Mouse (Mus musculus) MEL (cell line): ENCODE data around the gene Hist1h3e. TPM values are rescaled to one million over a fixed set of nuclear protein-coding genes. Genes with fewer than 3 reads are reported as not detected.
A peak's percentile ranks its signal among the peaks of the same experiment; 100 is the strongest.

Experiments
- DNase-seq: peaks from one replicate; pipeline ENCODE4 v3.0.0; 2011; ENCODE audit warnings: low read depth, low spot score
- H3K27ac ChIP-seq: 2 replicates; pipeline ENCODE4 v1.5.1; 2012; ENCODE audit warnings: low read depth, mild to moderate bottlenecking, control low read depth, low read length, moderate library complexity; ENCODE audit not compliant: control insufficient read depth
- H3K27me3 ChIP-seq, 2 experiments: fragments of 150-350 bp in 1 of 2; sonication (generic) in 1 of 2; 2 replicates each; pipeline ENCODE4 v1.6.1; 2012; ENCODE audit warnings: low read length in 2 of 2, mild to moderate bottlenecking in 2 of 2, improper control_type of control experiment in 1 of 2, moderate library complexity in 1 of 2; ENCODE audit not compliant: insufficient read depth in 2 of 2, control insufficient read depth in 1 of 2
- H3K36me3 ChIP-seq, 2 experiments: 2 replicates each; pipeline ENCODE4 v1.6.1; 2012 to 2014; ENCODE audit warnings: low read length in 2 of 2, improper control_type of control experiment in 1 of 2, inconsistent platforms in 1 of 2, mild to moderate bottlenecking in 1 of 2; ENCODE audit not compliant: insufficient read depth in 2 of 2, control insufficient read depth in 1 of 2
- H3K4me1 ChIP-seq, 2 experiments: fragments of 150-350 bp in 1 of 2; sonication (generic) in 1 of 2; 2 replicates each; pipeline ENCODE4 v1.6.1; 2012; ENCODE audit warnings: low read length in 2 of 2, improper control_type of control experiment in 1 of 2, mild to moderate bottlenecking in 1 of 2; ENCODE audit not compliant: insufficient read depth in 2 of 2, control insufficient read depth in 1 of 2
- H3K4me3 ChIP-seq, 2 experiments: fragments of 150-350 bp in 1 of 2; sonication (generic) in 1 of 2; 2 replicates each; pipeline ENCODE4 v1.5.1; 2012; ENCODE audit warnings: low read depth in 2 of 2, low read length in 2 of 2, mild to moderate bottlenecking in 2 of 2, moderate library complexity in 2 of 2, control low read depth in 1 of 2, improper control_type of control experiment in 1 of 2; ENCODE audit not compliant: control insufficient read depth in 1 of 2, insufficient read depth in 1 of 2
- H3K79me2 ChIP-seq: 2 replicates; pipeline ENCODE4 v1.6.1; 2012; ENCODE audit warnings: mild to moderate bottlenecking, low read length, moderate library complexity; ENCODE audit not compliant: control insufficient read depth, poor library complexity, insufficient read depth
- H3K9ac ChIP-seq: 2 replicates; pipeline ENCODE4 v1.6.1; 2012; ENCODE audit warnings: low read depth, mild to moderate bottlenecking, control low read depth, low read length, moderate library complexity; ENCODE audit not compliant: control insufficient read depth, poor library complexity, severe bottlenecking
- H3K9me3 ChIP-seq: fragments of 150-350 bp; sonication (generic); replicated peaks from 2 replicates; pipeline ENCODE4 v1.6.1; 2012; ENCODE audit warnings: mild to moderate bottlenecking, low read length, improper control_type of control experiment, moderate library complexity; ENCODE audit not compliant: insufficient read depth
- BHLHE40 ChIP-seq: IDR thresholded peaks from 2 replicates; pipeline ENCODE4 v1.6.1; 2012; ENCODE audit warnings: low read depth, mild to moderate bottlenecking, inconsistent platforms, low read length, improper control_type of control experiment, borderline replicate concordance
- CHD1 ChIP-seq: IDR thresholded peaks from 2 replicates; pipeline ENCODE4 v1.6.1; 2012; ENCODE audit warnings: low read depth, mild to moderate bottlenecking, inconsistent platforms, low read length, improper control_type of control experiment
- CHD2 ChIP-seq: IDR thresholded peaks from 2 replicates; pipeline ENCODE4 v1.6.1; 2011; ENCODE audit warnings: low read length, improper control_type of control experiment
- CTCF ChIP-seq, 3 experiments: IDR thresholded peaks in 2 of 3; conservative IDR thresholded peaks in 1 of 3; 2 replicates each; pipeline ENCODE4 v1.5.1; 2011 to 2012; ENCODE audit warnings: low read length in 3 of 3, low read depth in 2 of 3, mild to moderate bottlenecking in 2 of 3, improper control_type of control experiment in 1 of 3, inconsistent platforms in 1 of 3, mixed read lengths in 1 of 3, moderate library complexity in 1 of 3; ENCODE audit not compliant: control insufficient read depth in 1 of 3, insufficient read depth in 1 of 3, poor library complexity in 1 of 3, severe bottlenecking in 1 of 3
- ELF1 ChIP-seq: IDR thresholded peaks from 2 replicates; pipeline ENCODE4 v1.6.1; 2014; ENCODE audit warnings: low read depth, mild to moderate bottlenecking, inconsistent platforms, low read length, improper control_type of control experiment, moderate library complexity
- GABPA ChIP-seq: IDR thresholded peaks from 2 replicates; pipeline ENCODE4 v1.6.1; 2012; ENCODE audit warnings: low read depth, mild to moderate bottlenecking, inconsistent platforms, low read length, improper control_type of control experiment, moderate library complexity
- GATA1 ChIP-seq: IDR thresholded peaks from 2 replicates; pipeline ENCODE4 v1.6.1; 2011; ENCODE audit warnings: low read depth, low read length, improper control_type of control experiment
- HCFC1 ChIP-seq: IDR thresholded peaks from 2 replicates; pipeline ENCODE4 v1.6.1; 2012; ENCODE audit warnings: low read depth, mild to moderate bottlenecking, inconsistent platforms, low read length, improper control_type of control experiment, moderate library complexity
- JUND ChIP-seq: IDR thresholded peaks from 2 replicates; pipeline ENCODE4 v1.6.1; 2011; ENCODE audit warnings: low read depth, mild to moderate bottlenecking, improper control_type of control experiment, low read length
- MAX ChIP-seq: IDR thresholded peaks from 2 replicates; pipeline ENCODE4 v1.6.1; 2011; ENCODE audit warnings: low read length, improper control_type of control experiment
- MAZ ChIP-seq: IDR thresholded peaks from 2 replicates; pipeline ENCODE4 v1.6.1; 2012; ENCODE audit warnings: low read depth, mild to moderate bottlenecking, inconsistent platforms, low read length, improper control_type of control experiment
- MEF2A ChIP-seq: IDR thresholded peaks from 2 replicates; pipeline ENCODE4 v1.6.1; 2014; ENCODE audit warnings: low read depth, mild to moderate bottlenecking, inconsistent platforms, low read length, improper control_type of control experiment; ENCODE audit not compliant: poor library complexity, insufficient replicate concordance, severe bottlenecking; ENCODE audit errors: extremely low read depth
- MYC ChIP-seq: IDR thresholded peaks from 2 replicates; pipeline ENCODE4 v1.6.1; 2011; ENCODE audit warnings: low read depth, mild to moderate bottlenecking, low read length, improper control_type of control experiment, moderate library complexity
- NELFE ChIP-seq: IDR thresholded peaks from 2 replicates; pipeline ENCODE4 v1.6.1; 2011; ENCODE audit warnings: low read depth, low read length, improper control_type of control experiment
- NRF1 ChIP-seq: IDR thresholded peaks from 2 replicates; pipeline ENCODE4 v1.6.1; 2014; ENCODE audit warnings: low read depth, mild to moderate bottlenecking, inconsistent platforms, low read length, improper control_type of control experiment, moderate library complexity; ENCODE audit not compliant: poor library complexity, insufficient read depth, severe bottlenecking
- RAD21 ChIP-seq: IDR thresholded peaks from 2 replicates; pipeline ENCODE4 v1.6.1; 2011; ENCODE audit warnings: mild to moderate bottlenecking, low read depth, low read length, improper control_type of control experiment
- SIN3A ChIP-seq: IDR thresholded peaks from 2 replicates; pipeline ENCODE4 v1.6.1; 2012; ENCODE audit warnings: low read length, improper control_type of control experiment, inconsistent platforms
- SMC3 ChIP-seq: IDR thresholded peaks from 2 replicates; pipeline ENCODE4 v1.6.1; 2011; ENCODE audit warnings: low read depth, low read length, improper control_type of control experiment
- TAL1 ChIP-seq: IDR thresholded peaks from 2 replicates; pipeline ENCODE4 v1.6.1; 2012; ENCODE audit warnings: mild to moderate bottlenecking, inconsistent platforms, low read length, moderate library complexity, mixed read lengths
- TBP ChIP-seq: IDR thresholded peaks from 2 replicates; pipeline ENCODE4 v1.8.0; 2011; ENCODE audit warnings: low read depth, low read length, improper control_type of control experiment
- TCF12 ChIP-seq: IDR thresholded peaks from 2 replicates; pipeline ENCODE4 v1.6.1; 2014; ENCODE audit warnings: low read depth, mild to moderate bottlenecking, inconsistent platforms, low read length, improper control_type of control experiment, moderate library complexity
- UBTF ChIP-seq: IDR thresholded peaks from 2 replicates; pipeline ENCODE4 v1.6.1; 2012; ENCODE audit warnings: low read depth, mild to moderate bottlenecking, inconsistent platforms, low read length, improper control_type of control experiment, moderate library complexity, borderline replicate concordance; ENCODE audit not compliant: insufficient read depth
- USF2 ChIP-seq, 2 experiments: IDR thresholded peaks; 2 replicates each; pipeline ENCODE4 v1.6.1; 2011 to 2012; ENCODE audit warnings: improper control_type of control experiment in 2 of 2, low read length in 2 of 2, borderline replicate concordance in 1 of 2, inconsistent platforms in 1 of 2, low read depth in 1 of 2, mild to moderate bottlenecking in 1 of 2; ENCODE audit not compliant: insufficient read depth in 1 of 2
- ZC3H11A ChIP-seq: IDR thresholded peaks from 2 replicates; pipeline ENCODE4 v1.6.1; 2012; ENCODE audit warnings: low read depth, mild to moderate bottlenecking, inconsistent platforms, low read length, improper control_type of control experiment
- ZKSCAN1 ChIP-seq: IDR thresholded peaks from 2 replicates; pipeline ENCODE4 v1.6.1; 2012; ENCODE audit warnings: low read depth, mild to moderate bottlenecking, inconsistent platforms, low read length, improper control_type of control experiment, moderate library complexity
- ZMIZ1 ChIP-seq: IDR thresholded peaks from 2 replicates; pipeline ENCODE4 v1.6.1; 2012; ENCODE audit warnings: low read depth, mild to moderate bottlenecking, inconsistent platforms, low read length, improper control_type of control experiment, moderate library complexity
- ZNF384 ChIP-seq: IDR thresholded peaks from 2 replicates; pipeline ENCODE4 v1.6.1; 2012; ENCODE audit warnings: low read depth, mild to moderate bottlenecking, inconsistent platforms, low read length, improper control_type of control experiment
- polyA plus RNA-seq, 2 experiments: library from polyadenylated mRNA; stranded (reverse) in 1 of 2; unstranded in 1 of 2; fragments of >175 nt in 1 of 2; fragments of >200 nt in 1 of 2; gene quantifications; 2 replicates each; pipeline versions ENCODE4 v1.2.1 to v1.2.4; 2012; ENCODE audit warnings: low replicate concordance in 2 of 2, low read depth in 1 of 2; ENCODE audit not compliant: insufficient read length in 2 of 2, insufficient read depth in 1 of 2, missing spikeins in 1 of 2
- total RNA-seq: library from RNA; depleted of rRNA; stranded (reverse); fragments of 300-350 nt; gene quantifications from 2 replicates; pipeline ENCODE4 v1.2.3, GENCODE M21; 2012

Gene Hist1h3e
- total and polyA plus RNA-seq, 3 experiments: 4.5 to 1,049 TPM; not detected in 1

DNA sequence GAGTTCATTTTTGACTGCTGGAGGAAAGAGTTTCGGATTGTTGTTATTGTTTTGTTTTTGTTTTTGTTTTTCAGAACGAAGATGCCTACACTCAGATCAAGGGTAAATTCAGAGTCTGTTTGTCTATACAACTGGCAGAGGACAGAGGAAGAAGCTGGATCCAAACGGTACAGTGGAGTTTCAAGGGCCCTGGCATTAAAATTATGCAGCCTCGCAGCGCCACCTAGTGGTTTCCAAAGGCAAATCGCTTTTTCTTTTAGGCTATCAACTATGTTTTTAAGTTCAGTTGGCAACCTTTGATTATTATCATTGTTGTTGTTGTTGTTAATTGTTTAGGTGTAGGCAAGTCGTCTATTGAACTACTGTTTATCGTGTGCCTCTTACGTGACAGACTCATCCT is 35.8 kb upstream of the Hist1h3e start:
- no peaks in the 10 kb centered on the region for H3K79me2 ChIP-seq
- no peaks in the 10 kb centered on the region for H3K9me3 ChIP-seq
- peaks cover 15 to 26% of the 10 kb centered on the region in 2 experiments for H3K4me1 ChIP-seq
- 0 out of 4 replicates have a peak overlapping the region, but pooled peaks of 1 of the 2 experiments have one; percentile 19 for H3K4me3 ChIP-seq
- H3K36me3 ChIP-seq: peaks cover 0 to 28% of the 10 kb centered on the region in 2 experiments; a peak in 2 of 4 replicates
- TF ChIP-seq ZNF384 (0 out of 2 replicates have a peak, but pooled peaks have one; percentile 18), CHD2 (no peak), MAZ (no peak), HCFC1 (no peak), TAL1 (no peak), USF2 (IDR thresholded peaks at IDR 0.05; ENCODE audit: borderline replicate concordance in 1 of 2, insufficient read depth in 1 of 2, low read depth in 1 of 2, low read length in 2 of 2) (no peak), MAX (no peak), TBP (peak; percentile 53; the same call in 1 of the 2 replicates), MEF2A (no peak), CHD1 (no peak), ELF1 (0 out of 2 replicates have a peak, but pooled peaks have one; percentile 24), GATA1 (peak; percentile 27; the same call in 1 of the 2 replicates), NRF1 (no peak), ZKSCAN1 (no peak), SIN3A (peak; percentile 70), TCF12 (no peak), GABPA (no peak), CTCF (IDR thresholded peaks at IDR 0.05 in 2 of 3, conservative IDR thresholded peaks at IDR 0.05 in 1 of 3; ENCODE audit: control insufficient read depth in 1 of 3, insufficient read depth in 1 of 3, low read depth in 2 of 3, low read length in 3 of 3, poor library complexity in 1 of 3, severe bottlenecking in 1 of 3) (peak; percentile 75 to 88 (median 77)), ZC3H11A (peak; percentile 85), JUND (no peak), MYC (no peak), ZMIZ1 (no peak), SMC3 (peak; percentile 76), BHLHE40 (peak; percentile 9; the same call in 1 of the 2 replicates), UBTF (no peak), RAD21 (peak; percentile 98), NELFE (no peak)
- no peaks in the 10 kb centered on the region for H3K27me3 ChIP-seq
- peak overlapping the region; percentile 34; the same call in 1 of the 2 replicates for H3K9ac ChIP-seq
- peak; percentile 89 for DNase-seq
- no peak overlapping the region for H3K27ac ChIP-seq
